Mouse (Mus musculus) lung, postnatal 36 days (tissue): ENCODE measurements around the gene Ngef.
A peak's percentile ranks its signal among the peaks of the same experiment; 100 is the strongest.

Source experiments
- DNase-seq: peaks from one replicate; pipeline ENCODE4 v3.0.0; 2022; ENCODE audit warnings: mixed read lengths

Ngef gene

DNA sequence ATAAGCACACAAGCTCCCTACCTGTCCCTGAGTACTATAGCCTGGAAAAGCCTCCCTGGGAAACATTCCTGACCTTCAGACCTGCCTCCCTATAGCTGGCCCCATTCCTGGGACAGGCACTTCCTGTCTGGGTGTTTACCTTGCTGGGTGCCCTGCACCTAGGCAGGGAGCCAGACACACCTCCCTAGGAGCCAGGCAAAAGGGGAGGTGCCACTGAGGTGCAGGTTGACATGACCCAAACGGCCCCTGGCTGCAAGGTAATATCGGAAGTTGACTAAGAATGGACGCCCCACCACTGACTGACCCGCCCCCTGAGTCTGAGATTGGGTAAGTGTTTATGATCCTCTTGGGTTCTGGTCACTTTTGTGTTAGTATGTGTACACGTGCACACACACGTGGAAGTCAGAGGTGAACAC is at the start of gene Ngef:
Ngef (minus strand) TSS at position 71 of the 416 bp plus-strand sequence.
- peak; percentile 90 for DNase-seq

DNA sequence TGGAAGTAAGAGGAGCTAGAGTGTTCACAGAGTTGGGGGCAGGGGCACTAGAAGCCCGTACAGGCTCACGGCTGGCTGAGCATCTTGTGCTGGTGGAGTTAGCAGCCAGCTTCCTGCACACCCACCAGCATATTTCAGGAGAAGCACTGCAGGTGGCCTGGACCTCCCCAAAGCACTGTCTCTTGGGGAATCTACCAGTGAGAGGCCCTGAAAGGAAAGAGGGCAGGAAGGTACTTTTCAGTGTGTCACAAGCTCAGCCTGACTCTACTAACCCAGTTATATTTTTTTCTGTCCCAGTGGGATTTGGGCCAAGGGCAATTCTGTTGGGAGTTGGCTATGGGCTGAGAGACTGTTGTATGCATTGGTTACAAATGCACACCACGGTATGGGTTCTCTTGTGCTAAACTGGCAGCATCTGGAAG is 48.2 kb upstream of the Ngef start:
- DNase-seq: no peak

DNA sequence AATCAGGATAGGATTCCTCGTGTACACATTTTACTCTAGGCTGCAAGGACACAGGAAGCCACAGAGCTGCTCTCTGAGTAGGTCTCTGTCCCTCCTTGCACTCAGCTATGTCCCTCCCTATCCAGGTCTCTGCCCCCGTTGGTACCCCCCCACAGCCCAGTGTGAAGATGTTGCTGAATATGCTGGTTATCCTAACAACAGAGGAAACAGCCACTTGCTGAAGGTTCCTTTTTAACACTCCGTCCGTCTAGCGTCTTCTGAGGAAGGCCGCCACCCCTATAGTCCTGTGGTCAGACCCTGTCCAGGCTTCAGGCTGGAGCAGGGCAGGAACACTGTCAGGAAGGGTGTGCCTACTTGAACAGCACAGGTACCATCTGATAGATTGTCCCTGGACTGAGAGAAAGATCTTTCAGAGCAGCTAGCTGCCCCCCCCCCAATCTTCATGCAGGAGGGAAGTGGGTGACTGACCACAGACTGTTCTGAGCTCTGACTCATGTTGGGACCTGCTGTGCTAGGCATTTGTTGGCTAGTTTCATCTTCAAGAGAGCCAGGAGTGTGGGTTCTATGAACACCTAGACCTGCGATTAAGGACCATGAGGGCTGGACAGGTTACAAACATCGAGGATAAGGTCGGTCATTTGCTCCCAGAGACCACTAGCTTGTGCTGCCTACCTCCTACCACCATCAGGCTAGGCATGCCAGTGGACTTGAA is 47.6 kb upstream of the Ngef start:
- peak; percentile 32 for DNase-seq

DNA sequence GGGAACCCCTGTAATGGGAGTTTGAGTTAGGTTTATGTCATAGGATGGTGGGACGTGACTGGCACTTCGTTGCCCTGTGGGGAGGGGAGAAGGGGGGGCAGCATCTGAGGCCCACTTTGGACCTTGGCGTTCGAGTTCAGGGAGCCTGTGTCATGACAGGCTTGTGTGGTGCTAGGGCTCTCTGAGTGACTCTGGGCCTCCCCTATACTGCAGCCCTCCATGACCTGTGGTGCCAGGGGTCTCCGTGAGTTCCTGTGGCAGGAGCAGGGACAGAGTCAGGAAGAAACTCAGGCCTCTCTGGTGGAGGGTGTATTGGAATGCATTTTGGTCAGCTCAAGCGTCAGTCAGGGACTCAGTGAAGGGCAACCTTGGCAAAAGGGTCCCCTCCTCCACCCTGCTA is 47.0 kb upstream of the Ngef start:
- no peak for DNase-seq

DNA sequence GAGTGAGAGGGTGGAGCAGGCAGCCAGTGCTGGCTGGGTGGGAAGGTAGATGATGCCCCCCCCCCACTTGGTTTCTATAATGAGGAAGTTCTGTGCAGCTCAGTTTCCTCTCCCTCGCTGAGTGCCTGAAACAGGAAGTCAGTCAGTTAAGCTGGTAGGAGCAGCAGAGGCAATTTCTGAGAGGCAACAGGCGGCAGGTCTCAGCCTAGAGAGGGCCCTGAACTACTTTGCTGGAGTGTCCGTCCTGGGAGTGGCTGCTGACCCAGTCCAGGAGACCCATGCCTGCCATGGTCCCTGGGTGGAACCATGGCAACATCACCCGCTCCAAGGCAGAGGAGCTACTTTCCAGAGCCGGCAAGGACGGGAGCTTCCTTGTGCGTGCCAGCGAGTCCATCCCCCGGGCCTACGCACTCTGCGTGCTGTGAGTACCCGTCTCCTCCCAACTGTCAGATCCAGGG is 46.6 kb upstream of the Ngef start, which contains the start of gene Inpp5d:
Inpp5d (plus strand) TSS at position 102 of the 458 bp plus-strand sequence.
- DNase-seq: peak; percentile 73

DNA sequence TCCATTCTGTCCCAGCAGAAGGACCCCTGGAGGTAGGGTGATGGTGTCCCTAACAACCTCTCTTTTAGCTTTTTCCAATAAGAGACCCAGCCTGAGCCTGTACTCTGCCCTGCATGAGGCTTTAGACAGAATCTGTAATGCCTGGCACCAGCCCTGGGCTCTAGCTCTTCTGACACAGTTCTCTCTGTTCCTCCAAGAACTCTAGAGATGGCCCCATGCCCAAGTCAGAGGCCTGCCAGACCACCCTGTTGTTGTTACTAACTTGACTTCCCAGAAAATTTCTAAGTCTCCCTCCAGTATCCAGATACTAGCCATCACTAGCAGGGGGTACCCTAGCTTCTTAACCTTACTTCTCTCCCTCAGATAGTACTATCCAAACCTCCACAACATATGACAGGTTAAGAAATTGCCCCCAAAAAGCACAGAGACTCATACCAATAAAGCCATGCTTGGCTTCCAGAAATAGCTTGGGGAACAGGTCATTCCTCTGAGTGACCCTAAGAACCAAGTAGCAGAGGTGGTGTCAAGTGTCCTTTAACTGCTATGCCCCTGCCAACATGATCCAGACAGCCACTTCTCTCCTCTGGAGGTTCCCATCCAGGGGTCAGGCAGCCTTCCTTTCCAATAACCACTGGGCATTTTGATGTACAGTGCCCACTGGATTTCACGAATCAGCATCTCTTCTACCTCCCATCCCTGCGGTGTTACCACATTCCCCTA is 41.1 kb upstream of the Ngef start:
- no peak for DNase-seq

DNA sequence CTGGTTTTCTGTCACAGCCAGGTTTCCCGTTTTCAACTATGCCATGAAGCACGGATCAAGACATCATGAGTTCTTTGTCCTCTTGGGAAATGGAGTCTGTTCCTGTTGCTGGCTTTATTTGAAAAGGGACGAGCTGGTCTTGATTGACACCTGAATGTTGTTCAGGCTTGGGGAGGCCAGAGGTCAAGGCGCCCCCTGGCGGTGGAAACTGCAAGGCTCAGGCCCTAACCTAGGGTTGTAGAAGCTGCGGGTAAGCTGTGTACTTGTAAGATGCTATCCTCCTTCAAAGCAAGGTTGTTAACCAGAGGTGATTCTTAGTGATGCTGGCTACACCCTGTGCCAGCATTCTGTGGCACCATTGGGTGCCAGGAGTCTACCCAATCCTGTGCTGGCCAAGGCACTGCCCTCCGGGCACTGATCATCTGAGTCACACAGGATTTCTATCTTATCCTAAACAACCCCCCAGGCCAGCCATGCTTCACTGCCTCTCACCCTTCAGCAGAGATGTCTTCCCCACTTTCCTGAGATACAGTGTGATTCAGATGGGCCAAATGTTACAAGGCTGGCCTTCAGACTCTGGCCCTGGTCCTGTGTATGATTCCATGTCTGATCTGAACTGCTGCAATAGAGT is 34.9 kb upstream of the Ngef start:
- peak; percentile 89 for DNase-seq

DNA sequence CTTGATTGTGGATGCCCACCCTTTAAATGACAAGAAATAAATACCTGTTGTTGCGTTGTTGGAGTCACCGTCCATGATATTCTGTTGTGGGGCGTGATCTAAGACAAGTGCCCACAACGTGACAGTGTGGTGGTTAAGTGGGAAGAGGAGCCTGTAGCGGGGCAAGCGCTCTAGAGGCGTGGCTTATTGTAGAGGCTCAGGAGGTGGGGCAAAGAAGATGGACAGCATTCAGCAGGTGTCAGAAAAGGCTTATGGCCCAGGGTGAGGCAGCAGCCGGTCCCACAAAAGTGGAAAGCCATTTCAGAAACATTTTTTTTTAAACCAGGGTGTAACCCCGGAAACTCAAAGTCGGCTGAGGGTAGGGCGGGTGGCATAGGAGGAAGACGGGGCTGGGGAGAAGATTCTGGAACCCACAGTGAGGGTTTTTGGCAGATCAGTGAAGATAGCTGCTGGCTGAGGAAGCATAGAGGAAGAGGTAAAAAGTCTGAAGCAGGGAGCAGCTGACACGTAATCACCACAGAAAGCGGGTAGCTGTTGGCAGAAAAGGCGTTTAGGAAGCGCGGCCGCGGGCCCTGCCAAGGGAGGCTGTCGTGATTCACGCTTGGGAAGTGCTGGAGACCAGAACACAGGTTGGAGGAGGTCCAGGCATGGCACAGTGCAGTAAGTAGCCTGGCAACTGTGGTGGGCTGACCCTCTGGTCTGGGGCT is 33.9 kb upstream of the Ngef start:
- peak; percentile 46 for DNase-seq

DNA sequence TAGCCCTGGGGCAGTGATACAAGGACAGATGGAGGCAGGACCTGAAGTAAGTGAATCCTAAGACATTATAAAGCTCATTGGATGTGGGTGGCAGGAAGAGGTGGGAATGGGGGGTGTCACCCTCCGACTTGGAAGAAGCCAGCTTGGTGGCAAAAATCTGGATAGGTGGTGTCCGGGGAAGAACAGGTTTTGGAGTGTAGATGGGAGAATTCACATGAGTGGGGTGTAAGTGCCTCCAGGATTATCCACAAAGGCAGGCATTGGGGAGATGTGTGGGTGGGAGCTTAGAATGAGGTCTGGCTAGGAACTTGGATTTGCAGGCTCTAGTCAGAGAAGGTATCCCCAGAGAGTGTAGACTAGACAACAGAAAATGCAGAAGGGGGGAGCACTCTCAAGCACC is 31.6 kb upstream of the Ngef start:
- no peak for DNase-seq

DNA sequence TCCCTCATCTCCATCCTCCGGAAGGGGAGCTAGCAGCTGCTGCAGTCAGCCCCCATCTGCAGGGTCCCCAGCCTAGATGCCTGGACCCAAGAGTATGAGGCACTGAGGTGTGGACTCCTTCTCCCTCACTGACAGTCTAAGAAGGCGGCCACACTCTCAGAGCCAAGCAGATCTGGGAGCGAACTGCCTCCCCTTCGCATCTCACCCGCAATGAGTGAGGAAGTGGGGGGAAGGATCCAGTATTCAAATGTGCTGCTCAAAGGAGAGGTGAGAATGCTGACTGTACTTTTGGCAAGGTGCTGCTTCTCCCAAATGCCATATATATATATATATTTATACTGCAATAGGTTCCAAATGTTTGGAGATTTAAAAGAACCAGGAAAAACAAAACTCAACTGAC is 29.7 kb upstream of the Ngef start:
- DNase-seq: no peak

DNA sequence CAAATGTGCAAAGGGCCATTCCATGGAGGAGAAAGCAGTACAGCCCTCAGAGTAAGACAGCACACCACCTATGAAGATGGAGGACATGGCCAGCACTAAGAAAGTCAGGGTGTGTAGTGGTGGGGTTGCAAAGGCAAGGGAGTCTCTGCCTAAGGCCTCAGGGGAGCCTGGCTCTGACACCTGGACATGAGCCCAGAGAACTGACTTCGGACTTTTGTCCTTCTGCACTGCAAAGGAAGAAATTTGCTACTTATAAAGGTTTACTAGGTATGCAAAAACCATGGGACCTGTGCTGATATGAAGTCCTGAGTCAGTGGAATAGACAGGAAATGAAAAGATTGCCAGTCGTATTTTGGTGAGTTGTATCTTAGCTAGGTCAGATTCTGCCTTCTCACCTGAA is 28.1 kb upstream of the Ngef start:
- no peak for DNase-seq

DNA sequence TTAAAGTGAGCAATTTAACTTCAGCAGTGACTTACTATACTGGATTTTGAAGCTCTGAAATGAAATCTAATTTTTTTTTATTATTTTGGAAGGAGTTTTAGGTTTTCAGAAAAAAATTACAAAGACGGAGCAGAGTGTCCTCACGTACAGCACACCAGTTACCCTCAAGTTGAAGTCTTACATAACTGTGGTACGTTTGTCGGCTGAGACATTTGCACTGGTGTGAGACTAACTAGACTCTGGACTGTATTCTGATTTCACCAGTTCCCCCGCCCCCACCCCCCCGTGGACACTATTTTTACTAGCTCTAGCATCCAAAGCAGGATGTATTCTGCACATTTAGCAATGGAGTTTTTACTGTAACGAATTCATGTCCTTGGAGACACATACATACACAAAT is 26.9 kb upstream of the Ngef start:
- no peak for DNase-seq

DNA sequence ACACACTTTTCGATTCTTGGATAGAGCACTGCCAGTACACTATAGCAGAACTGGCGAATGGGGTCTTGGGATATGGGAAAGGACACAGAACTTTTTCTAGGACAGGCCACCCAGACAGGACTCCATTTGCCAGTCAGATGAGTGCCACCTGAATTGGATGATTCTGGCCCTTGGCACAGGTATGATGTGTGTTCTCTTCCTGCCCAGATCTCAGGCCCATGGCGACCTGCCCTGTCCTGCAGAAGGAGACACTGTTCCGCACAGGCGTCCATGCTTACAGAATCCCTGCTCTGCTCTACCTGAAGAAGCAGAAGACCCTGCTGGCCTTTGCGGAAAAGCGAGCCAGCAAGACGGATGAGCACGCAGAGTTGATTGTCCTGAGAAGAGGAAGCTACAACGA is 21.0 kb upstream of the Ngef start:
- DNase-seq: no peak

DNA sequence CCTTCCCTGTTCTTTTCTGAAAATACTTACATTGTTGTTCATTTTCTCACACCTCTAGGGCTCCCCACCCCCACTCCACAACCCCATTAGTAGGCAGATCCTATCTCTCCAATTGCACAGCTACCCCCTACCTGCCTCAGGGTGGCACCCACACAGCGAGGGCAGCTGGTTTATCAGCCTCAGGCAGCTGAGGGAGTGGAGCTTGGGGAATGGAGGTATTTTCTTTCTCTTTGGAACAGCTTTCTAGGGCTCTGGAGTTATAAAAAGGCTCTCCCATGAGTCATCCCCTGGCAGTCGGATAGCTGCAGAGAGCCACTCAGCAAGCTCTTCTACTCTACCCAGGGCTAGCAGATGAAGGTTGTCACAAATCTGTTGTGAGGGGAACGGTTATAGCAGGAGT is 20.6 kb upstream of the Ngef start:
- peak; percentile 21 for DNase-seq

DNA sequence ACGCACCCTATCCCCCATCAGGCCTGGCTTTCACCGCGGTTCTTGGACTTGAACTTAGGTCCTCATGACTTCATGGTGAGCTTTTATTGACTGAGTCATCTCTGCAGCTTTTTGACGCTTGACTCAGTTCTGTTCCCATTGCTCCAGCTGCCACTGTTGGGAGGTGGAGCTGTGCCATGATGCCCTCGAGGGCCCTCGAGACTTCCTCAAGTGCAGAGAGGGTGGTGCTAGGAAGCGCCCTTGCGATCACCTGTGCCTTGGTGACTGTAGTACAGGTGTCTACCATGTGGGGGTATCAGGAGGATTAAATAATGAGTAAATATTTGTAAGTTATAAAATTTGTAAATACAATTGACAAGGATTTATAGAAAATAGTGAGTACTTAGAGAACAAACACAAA is 16.3 kb upstream of the Ngef start:
- DNase-seq: peak; percentile 71

DNA sequence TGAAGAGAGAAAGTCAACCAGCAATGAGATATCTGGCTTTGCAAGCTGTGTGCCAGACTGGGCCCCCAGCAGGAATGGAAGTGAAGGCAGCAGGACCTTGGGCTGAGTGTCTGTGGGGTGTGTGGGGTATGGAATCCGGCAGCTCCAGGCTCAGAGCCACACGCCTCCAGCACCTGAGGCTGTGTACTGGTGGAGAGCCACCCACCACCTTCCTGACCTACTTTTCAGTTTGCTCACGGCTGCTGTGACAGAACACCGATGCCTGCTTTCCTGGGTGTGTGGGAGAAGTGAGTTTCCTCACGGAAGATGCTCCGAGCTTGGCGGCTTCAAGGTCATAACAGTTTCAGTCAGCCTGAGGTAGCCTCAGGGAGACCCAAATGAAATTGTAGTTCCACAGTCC is 15.5 kb upstream of the Ngef start:
- DNase-seq: no peak

DNA sequence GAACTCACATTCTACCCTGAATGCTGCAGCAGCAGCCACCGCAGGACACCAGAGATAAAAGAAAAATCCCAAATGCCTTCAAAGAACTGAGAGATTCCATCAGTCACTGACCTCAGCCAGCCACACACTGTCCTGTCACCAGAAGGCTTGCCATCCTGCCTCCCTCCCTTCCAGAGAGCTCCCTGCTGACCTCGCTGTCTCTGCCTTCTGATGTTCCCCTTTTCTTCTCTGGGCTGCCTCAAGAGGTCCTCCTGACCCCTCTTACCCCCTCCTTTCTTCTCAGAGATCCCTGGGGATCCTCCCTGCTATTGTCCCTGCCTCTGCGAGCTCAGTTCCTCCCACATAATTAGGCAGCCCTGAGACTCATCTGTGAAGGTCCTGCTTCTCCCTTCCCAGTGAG is 7.2 kb upstream of the Ngef start:
- DNase-seq: no peak

DNA sequence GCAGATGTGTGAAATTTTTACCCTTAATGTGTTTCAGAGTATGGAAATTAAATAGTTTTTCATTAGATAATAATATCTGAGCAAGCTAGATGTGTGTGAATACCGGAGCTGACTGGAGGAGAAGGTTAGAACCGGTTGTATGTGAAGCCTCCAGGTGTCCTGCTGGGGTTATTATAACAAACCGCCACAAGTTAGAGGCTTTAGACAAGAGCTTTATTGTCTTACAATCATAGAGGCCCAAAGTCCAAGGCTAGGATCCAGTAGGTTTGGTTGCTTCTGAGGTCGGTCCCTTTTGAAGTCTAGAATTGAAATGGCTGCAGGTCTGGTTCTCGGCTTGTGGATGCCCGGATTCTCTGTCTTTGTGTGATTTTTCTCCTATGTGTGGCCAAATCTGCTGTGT is 5.3 kb upstream of the Ngef start:
- no peak for DNase-seq

DNA sequence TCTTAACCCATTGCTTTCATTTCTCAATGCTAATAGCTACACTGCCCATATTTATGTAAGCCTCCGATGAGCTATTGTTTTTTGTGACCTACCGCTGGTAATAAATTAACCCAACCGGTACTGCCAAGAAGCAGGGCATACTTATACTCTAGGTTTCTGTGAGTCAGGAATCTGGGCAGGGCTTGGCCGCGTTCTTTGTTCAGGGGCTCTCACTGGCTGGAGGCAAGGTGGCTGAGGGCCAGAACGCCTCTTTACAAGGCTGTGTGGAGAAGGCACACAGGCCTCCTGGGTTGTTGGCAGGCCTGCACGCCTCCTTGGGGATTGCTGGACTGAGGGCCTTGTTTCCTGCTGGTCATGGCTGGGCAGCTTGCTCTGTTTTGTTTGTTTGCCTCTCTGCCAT is 1.1 kb upstream of the Ngef start:
- DNase-seq: peak; percentile 94

DNA sequence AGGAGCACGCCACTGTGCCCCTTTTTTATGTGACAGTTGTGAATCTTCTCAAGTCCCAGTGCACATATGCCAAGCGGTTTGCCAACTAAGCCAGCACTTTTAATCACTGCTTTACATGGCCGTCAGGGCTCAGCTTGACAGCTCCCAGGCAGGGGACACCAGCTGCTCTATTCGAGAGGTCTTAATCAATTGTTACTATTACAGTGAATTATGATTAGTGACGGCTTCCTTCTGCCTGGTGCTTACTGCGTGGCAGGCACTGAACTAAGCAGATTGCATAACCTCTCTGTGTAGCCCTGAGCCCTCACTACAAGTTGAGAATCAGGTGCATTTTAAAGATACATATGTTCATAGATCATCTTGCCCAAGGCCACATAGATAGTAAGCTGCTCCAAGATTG is 683 bp upstream of the Ngef start:
- DNase-seq: peak; percentile 47

DNA sequence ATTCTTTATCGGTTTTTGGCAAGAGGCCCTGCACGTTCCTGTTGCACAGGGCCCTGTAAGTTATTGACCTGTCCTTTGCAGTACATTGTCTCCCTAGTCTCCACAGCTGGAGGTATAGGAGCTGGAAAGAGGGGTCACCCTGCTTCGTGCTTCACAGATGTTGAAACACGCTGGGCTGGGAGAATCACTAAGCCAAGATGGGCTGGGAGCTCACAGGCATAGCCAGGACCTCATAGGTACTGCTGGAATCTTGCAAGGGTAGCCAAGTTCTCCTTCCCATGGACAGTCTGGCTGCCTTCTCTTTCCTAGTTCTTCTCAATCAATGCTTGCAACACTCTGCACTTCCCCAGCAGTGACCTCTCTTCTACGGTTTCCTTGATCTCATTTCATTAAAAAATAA is 409 bp downstream of the Ngef start:
- no peak for DNase-seq

DNA sequence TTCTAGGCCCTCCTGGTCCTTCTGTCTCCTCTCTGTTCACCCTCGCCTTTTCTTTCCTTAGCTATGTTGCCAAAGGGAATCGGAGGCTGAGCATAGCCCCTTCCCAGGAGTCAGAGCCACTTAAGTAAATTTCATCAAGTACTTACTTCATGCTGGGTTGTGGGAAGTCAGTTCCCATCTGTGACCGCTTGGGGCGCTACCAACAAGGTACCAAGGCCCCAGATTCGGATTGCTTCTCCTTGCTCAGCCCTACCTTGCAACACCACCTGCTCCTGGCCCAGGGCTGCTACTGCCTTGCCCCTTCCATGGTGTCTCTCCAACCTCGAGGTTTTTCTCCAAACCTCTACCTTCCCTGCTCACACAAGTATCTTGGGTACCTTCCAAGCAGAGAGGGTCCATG is 5.3 kb downstream of the Ngef start:
- peak; percentile 61 for DNase-seq

DNA sequence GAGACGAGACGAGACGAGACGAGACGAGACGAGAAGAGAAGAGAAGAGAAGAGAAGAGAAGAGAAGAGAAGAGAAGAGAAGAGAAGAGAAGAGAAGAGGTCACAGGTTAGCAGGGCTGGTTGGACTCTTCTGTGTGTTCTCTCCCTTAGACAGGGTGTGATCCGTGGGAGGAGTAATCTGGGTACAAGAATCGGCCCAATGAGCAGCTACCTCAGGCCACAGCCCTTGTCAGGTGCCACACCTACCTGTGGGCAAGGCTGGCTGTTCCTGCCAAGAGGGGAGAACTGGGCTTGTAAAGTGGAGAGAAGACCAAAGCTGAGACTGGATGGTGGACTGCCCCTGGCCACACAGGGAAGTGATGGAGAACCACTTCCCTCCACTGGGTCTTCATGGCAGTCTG is 7.9 kb downstream of the Ngef start:
- DNase-seq: no peak
